Comparison of ENCODE assay signal across 8 mouse cellular contexts in the genomic region with DNA sequence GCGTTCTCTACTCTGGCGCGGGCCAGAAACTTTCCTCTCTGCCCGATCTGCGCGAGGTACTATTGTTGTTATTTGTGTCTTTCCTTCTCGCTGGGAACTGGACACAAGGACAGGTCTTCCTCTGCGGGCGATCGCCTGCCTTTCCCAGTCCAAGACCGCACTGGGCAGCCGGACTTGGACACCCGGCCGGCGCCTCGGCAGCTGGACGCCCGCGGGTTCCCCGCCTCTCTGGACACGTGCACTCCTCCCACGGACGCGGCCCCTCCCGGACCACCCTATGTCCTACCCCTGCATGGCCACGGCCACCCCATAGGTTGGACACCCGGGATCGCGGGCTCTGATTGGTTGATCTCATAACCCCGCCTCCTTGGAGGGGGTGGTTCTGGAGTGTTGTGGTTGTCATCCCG. TPM values are rescaled to one million over a fixed set of nuclear protein-coding genes. Genes with fewer than 3 reads are reported as not detected.
DNase-seq lines count a peak whose midpoint lies in the region; ATAC-seq and TF ChIP-seq lines count a peak whose summit lies in the region.

No protein-coding gene starts in this region.

- H3K4me1 ChIP-seq in embryonic facial prominence, embryonic 11.5 days (ENCODE audit: control insufficient read depth, insufficient read depth, low read length): no peaks in the 10 kb centered on the region
- peaks cover 27% of the 10 kb centered on the region for H3K4me1 ChIP-seq in midbrain, embryonic 12.5 days
- H3K4me1 ChIP-seq in small intestine, adult 2 months (ENCODE audit: control insufficient read depth, insufficient read depth, insufficient read length, low read length): no peaks in the 10 kb centered on the region; the same call in 1 of the 2 replicates

- H3K36me3 ChIP-seq in embryonic facial prominence, embryonic 11.5 days (replicated peaks; ENCODE audit: control insufficient read depth, insufficient read depth, low read depth, low read length): no peaks in the 10 kb centered on the region
- H3K36me3 ChIP-seq in midbrain, embryonic 12.5 days: no peaks in the 10 kb centered on the region
- no peaks in the 10 kb centered on the region for H3K36me3 ChIP-seq in small intestine, adult 2 months (ENCODE audit: control insufficient read depth, insufficient read depth, low read length)

- 1% methylated on average over 31 of the region's 31 CpGs for WGBS in embryonic facial prominence, embryonic 11.5 days
- 1% methylated on average over 31 of the region's 31 CpGs for WGBS in midbrain, embryonic 12.5 days
- 3% methylated on average over 31 of the region's 31 CpGs for WGBS in small intestine, adult 2 months

- H3K27me3 ChIP-seq in embryonic facial prominence, embryonic 11.5 days (ENCODE audit: control insufficient read depth, insufficient read depth, low read length): no peaks in the 10 kb centered on the region
- H3K27me3 ChIP-seq in midbrain, embryonic 12.5 days: peaks cover 5% of the 10 kb centered on the region; the same call in 1 of the 2 replicates
- peaks cover 19% of the 10 kb centered on the region for H3K27me3 ChIP-seq in small intestine, adult 2 months (ENCODE audit: control insufficient read depth, insufficient read depth, low read length)

- no peaks in the 10 kb centered on the region for H3K9me3 ChIP-seq in embryonic facial prominence, embryonic 11.5 days (replicated peaks; ENCODE audit: control insufficient read depth, low read length)
- no peaks in the 10 kb centered on the region for H3K9me3 ChIP-seq in midbrain, embryonic 12.5 days

- H3K27ac ChIP-seq in embryonic facial prominence, embryonic 11.5 days (replicated peaks; ENCODE audit: low read depth, low read length): no peak overlapping the region
- H3K27ac ChIP-seq in midbrain, embryonic 12.5 days (replicated peaks): peak overlapping the region; percentile 94
- H3K27ac ChIP-seq in small intestine, adult 2 months (ENCODE audit: insufficient read depth, low read depth, low read length): no peak overlapping the region

- peak; percentile 81 for ATAC-seq in embryonic facial prominence, embryonic 11.5 days (replicated peaks; ENCODE audit: insufficient number of reproducible peaks, low FRiP score, low TSS enrichment, low read depth)
- ATAC-seq in midbrain, embryonic 12.5 days (ENCODE audit: low FRiP score, low read depth): peak; percentile 78
- no peak for ATAC-seq in monocyte, adult 5-6 weeks (replicated peaks; ENCODE audit: insufficient number of reproducible peaks, low FRiP score, low TSS enrichment, poor library complexity, severe bottlenecking)

- peak overlapping the region; percentile 96 for H3K4me2 ChIP-seq in embryonic facial prominence, embryonic 11.5 days (ENCODE audit: low read depth, low read length)
- H3K4me2 ChIP-seq in midbrain, embryonic 12.5 days (replicated peaks): peak overlapping the region; percentile 91

- TF ChIP-seq POLR2A in small intestine, adult 2 months (IDR thresholded peaks at IDR 0.05; ENCODE audit: low read depth, low read length): no peak

- peak overlapping the region; percentile 76 for H3K4me3 ChIP-seq in embryonic facial prominence, embryonic 11.5 days (ENCODE audit: low read depth, low read length)
- H3K4me3 ChIP-seq in midbrain, embryonic 12.5 days: peak overlapping the region; percentile 83
- peak overlapping the region; percentile 66 for H3K4me3 ChIP-seq in small intestine, adult 2 months (ENCODE audit: low read depth, low read length)

- intact Hi-C loops in left cerebral cortex, postnatal 14 days (cut with DNase I): loop anchor here (5.0 kb wide), 1 partner anchor 420 kb away; no protein-coding TSS in a partner anchor

- DNase-seq in adrenal gland, postnatal 4 days (ENCODE audit: low spot score in 2 of 2): peak; percentile 47 to 60
- peak; percentile 75 for DNase-seq in embryonic facial prominence, embryonic 11.5 days (ENCODE audit: low spot score)
- peak; percentile 98 for DNase-seq in heart, adult 11 months
- peak; percentile 58 for DNase-seq in kidney, adult 11 months
- DNase-seq in left cerebral cortex, postnatal 14 days (ENCODE audit: low spot score in 2 of 2): peak; percentile 84 to 88

- TF ChIP-seq CTCF in small intestine, adult 2 months (IDR thresholded peaks at IDR 0.05; ENCODE audit: extremely low read depth, insufficient read length, insufficient replicate concordance, low read depth, low read length): no peak

- H3K9ac ChIP-seq in embryonic facial prominence, embryonic 11.5 days (replicated peaks; ENCODE audit: low read length): peak overlapping the region; percentile 67; the same call in 1 of the 2 replicates
- H3K9ac ChIP-seq in midbrain, embryonic 12.5 days (replicated peaks): peak overlapping the region; percentile 91

RNA-seq across cellular contexts. Expression of gene Enox1, which starts 0.9 kb away (rescaled TPM):
- 10 to 100 TPM; 12.8 to 13.4 TPM for total RNA-seq in adrenal gland, postnatal 4 days (2021)
- 9.6 and 11.5 TPM in 2 replicates for polyA plus RNA-seq in embryonic facial prominence, embryonic 11.5 days (2014; fragmentation: Nextera tagmentation; extraction: Ambion mirVana)
- total RNA-seq in left cerebral cortex, postnatal 14 days (2021): 10 to 100 TPM; 50.6 to 51.7 TPM
- 33.6 and 35.1 TPM in 2 replicates for polyA plus RNA-seq in midbrain, embryonic 12.5 days (2016; fragmentation: Nextera tagmentation; extraction: Ambion mirVana)
- 0.27 and 0.30 TPM in 2 replicates for polyA plus RNA-seq in small intestine, adult 2 months (2012; rRNA removed)
- 0.19 TPM in 1 of 3 replicates, not detected in the others for total RNA-seq in monocyte, adult 5-6 weeks (2017)

Comparison
In these comparisons a context has a peak if more than half of its experiments do, and no peak if none do; other contexts are left out.
1. RNA of gene Enox1, which starts 0.9 kb away (total RNA-seq): 50.6 to 51.7 TPM in left cerebral cortex, postnatal 14 days and 12.8 to 13.4 TPM in adrenal gland, postnatal 4 days; 0.19 TPM in monocyte, adult 5-6 weeks; every median in the first group is over 10 times any median in the second.
2. Peak in every context shown above with its lines, with median percentiles within 50 percentile points of each other: DNase-seq and H3K4me3 ChIP-seq.